Mouse (Mus musculus): ENCODE measurements around the gene Pld5.
"Not testable (repeated sequence)": the region's sequence is repeated elsewhere in the genome, so short reads cannot be mapped to it uniquely, and the experiment has no call there.

Gene Pld5

DNA sequence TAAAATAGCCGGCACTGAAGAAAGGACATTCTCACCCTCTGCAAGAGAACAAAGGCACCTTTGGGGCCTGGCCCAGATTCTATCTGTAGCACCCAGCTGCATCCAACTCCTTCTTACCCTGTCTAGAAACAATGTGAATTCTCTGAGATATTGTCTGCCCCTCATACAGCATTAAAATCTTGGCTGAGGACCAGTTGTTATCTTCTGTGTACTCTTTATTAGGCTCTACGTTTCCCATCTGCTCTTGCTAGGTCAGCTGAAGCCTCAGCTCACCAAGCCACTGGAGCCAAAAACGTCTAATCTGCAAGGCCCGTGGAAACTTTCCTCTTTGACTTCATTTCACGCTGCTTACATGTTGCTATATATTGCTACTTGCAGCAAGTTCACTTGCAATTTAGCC is 228.1 kb downstream of the Pld5 start:
- no peak for DNase-seq (ENCODE audit: low read depth in 2 of 2, low spot score in 2 of 2)

DNA sequence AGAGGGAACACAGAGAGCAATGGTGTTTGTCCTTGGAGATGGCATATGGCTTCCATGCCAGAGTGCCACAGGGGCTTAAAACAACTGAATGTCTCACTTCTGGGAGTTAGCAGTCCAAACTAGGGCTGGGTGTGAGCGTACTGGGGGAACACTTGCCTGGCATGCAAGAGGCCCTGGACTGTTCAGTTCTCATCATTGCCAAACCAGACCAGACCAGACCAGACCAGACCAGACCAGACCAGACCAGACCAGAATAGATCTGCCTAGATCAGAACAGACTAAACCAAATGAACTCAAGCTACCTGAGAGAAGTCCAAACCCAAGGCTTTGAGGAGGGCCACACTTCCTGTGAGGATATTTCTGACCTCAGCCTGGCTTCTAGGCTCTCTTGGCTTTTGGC is 228.7 kb downstream of the Pld5 start:
- DNase-seq (ENCODE audit: low read depth in 2 of 2, low spot score in 2 of 2), result no peak

DNA sequence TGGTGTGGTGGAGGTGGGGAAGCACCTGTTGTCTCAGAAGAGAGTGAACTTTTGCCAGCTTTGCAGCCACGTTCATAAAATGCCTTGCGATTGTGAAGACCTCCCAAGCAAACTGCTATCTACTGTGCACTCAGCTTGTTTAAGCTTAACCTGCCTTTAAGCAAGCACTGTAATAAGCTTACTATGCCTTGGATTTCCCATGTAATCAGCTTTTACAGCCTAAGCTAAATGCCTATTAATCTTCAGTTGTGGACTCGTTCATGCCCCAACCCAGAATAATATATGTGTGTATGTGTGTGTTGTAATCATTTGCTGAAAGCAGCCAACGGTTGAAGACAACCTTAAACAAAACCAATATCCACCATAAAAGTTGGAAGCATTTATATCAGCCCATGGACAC is 232.1 kb downstream of the Pld5 start:
- DNase-seq (ENCODE audit: low read depth in 2 of 2, low spot score in 2 of 2), result no peak

DNA sequence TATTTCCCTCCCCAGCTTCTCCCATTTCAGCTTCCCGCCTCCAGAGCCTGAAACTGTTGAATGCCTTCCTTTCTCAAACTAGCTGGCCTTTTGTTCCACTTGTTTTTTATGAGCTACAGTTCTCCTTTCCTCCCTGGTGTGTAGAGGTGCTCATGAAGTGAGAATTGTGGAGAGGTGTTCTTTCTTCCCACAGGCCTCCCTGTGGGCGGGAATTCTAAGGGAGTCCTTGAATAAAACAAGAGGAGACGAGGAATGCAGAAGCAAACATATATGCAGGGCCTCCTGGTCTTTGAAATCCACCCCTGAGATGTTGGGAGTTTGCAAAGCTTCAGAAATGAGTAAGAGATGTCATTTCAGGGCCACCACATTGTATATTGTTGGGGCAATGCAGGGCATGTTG is 235.2 kb downstream of the Pld5 start:
- no peak for DNase-seq (ENCODE audit: low read depth in 2 of 2, low spot score in 2 of 2)

DNA sequence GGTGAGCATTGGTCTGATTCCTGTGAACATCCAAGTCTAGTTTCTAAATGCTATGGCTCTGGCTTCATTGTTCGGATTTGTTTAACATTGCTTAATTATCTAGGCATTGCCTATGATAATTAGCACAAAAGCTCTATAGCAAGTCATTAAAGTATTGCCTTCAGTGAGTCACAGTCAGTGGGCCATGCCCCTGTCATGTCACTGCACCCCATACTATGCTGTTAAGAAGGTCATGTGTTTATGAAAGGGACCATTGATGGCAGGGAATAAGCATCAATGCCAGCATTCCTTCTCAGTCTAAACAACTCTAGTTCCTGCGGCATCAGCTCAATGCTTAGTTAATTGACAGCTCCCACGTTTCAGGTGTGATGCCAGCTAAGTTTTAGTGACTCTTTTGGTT is 239.1 kb downstream of the Pld5 start:
- no peak for DNase-seq (ENCODE audit: low read depth in 2 of 2, low spot score in 2 of 2)

DNA sequence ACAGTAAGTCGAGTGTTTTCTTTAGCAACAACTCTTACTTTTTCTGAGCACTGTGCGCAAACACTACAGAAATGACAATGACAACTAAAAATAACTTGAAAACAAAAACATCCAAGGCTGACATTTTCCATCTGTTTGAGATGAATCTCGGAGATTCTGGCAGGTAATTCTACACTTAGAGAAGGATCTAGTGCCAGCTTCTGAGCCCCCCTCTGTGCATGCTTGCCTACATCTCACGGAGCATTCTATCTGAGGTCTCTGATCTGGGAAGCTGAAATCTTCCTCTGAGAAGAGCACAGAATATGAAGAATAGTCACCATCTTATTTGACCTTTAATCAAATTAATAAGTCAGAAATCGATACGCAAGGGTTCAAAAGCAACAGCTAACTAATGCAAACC is 240.4 kb downstream of the Pld5 start:
- DNase-seq (ENCODE audit: low read depth in 2 of 2, low spot score in 2 of 2), result no peak

DNA sequence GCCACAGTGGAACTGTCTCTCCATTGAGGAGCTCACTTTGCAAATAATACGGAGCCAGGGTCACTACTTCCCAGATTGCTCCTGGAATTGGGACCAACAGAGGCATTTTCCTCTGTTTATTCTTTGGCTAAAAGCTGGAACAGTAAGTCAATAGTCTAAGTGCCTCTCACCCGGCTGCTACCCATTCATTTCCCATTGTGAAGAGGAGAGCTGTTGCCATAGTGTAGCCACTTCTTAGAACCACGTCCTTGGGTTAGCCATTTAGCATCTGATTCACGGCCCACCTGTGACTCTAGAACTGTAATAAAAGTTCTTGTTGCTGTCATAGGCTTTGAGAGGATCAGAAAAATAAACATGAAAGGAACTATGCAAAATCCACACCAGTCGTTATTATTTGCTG is 241.4 kb downstream of the Pld5 start:
- no peak for DNase-seq (ENCODE audit: low read depth in 2 of 2, low spot score in 2 of 2)

DNA sequence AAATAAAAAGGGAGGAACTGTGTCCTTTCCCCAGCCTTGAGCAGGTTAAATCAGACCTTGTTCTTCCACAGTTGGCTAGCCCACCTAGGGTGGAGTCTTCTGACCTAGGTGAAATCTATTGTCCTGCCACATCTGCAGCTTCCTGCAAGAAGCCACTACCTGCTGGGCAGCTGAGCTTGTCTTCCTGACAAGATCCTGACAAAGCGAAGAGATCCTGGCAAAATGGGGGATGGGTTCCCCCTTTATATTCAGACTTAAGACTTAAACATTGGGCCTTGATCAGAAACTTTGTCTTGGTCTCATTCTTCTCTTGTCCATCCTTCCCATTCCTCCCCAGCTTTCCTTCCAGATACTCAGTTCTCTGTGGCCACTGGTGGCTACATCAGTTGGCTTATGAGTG is 246.0 kb downstream of the Pld5 start:
- no peak for DNase-seq (ENCODE audit: low read depth in 2 of 2, low spot score in 2 of 2)

DNA sequence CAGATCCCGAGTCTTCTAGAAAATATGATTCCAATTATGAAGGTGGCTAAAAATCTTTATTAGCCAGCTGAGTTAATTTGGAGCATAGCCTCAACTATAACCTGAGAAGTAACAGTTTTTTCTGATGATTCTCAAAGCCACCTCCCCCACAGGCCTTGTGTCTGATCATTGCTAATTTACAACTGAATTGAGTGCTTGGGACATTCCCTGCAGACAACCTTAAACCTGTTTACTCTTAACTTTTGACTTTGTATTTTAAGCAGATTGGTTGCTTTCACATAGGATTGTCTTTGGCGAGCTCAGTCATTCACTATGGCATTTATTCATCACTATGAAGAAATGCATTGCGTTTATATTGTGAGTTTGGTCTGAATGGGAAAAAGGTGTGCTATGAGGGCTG is 246.7 kb downstream of the Pld5 start:
- no peak for DNase-seq (ENCODE audit: low read depth in 2 of 2, low spot score in 2 of 2)

DNA sequence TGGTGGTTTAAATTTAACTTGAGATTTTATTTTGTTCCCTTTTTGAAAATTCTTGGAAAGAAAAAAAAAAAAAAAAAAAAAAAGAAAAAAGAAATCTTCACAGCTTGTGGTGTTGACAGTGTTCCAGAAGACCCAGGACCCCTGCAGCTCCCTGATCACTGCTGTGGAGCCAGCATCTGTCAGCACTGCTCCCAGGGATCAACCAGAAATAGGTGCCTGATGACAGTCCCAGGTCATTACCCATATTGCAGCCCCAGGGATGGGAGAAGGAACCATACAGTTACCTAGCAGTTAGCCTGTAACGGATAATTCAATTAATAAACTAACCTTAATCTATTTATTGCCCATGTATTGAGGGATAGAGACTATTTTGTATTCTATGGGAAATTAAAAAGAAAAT is 250.6 kb downstream of the Pld5 start:
- DNase-seq (ENCODE audit: low read depth in 2 of 2, low spot score in 2 of 2), result no peak

DNA sequence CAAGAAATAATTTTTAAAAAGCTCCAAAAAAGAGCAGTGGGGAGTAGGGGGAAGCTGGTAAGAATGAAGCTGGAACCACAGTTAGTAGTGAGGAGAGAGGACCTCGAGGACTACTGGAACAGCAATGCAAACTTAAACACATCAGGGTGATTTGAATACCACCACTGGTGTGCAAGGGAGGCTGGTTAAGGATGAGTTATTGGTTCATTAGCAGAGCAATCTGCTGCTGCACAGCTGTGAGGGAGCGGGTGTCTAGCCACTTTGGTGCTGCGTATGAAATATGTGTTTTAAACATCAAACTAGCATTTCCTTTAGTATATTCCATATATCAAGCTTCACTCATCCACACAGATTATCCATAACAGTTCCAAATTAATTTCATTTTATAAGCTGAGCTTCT is 256.6 kb downstream of the Pld5 start:
- no peak for DNase-seq (ENCODE audit: low read depth in 2 of 2, low spot score in 2 of 2)

DNA sequence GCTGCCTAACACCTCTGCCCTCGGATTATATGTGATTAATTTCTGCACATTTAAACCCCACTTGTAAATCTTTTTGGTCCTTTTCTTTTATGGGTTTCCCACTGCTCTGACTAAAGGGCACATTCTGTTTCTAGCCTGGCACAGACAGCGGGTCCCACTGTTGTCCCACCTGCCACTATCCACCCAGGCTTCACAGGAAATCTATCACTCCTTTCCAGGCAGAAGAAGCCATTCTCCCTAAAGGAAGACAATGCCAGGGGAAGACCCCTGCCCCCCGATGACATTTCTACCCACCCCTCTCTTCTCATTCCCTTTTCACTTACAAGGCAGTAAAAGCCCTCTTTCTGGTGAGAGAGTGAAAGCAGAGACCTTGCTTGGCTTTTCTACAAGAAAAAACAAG is 259.0 kb downstream of the Pld5 start:
- DNase-seq (ENCODE audit: low read depth in 2 of 2, low spot score in 2 of 2), result no peak

DNA sequence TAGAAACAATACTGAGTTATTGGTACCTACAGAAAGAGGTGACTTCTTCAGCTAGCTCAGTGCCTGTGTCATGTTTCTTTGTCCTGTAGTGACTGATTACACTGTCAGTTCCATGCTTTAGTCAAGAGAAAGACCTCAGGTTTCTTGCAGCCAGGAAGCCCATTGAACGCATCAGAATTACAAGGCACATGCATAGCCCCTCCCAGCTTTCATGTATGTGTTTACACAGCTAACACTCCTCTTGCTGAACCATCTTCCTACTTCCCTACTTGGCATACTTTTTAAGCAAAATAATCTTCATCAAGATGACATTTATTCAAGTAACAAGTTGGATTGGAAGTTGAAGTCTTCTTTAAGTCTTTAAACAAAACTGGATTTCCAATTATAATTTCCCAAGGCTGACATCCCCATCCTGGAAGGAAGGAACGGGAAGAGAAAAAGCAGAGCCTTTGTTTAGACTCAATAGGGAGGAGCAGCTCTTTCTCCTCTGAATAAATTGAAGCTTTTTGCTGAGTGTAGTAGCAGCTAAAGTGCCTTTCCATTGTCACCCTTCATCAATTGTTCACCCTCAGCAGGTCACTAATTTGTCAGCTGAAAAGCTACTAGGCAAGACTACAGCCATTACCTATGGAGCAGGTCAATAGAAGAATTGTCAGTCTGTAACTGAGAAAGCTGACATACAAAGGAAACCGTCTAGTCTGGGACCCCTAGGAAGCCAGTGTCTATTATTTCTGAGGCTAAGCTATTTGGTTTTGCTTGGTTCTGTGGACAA is 261.4 kb downstream of the Pld5 start:
- DNase-seq (ENCODE audit: low read depth in 2 of 2, low spot score in 2 of 2), result no peak

DNA sequence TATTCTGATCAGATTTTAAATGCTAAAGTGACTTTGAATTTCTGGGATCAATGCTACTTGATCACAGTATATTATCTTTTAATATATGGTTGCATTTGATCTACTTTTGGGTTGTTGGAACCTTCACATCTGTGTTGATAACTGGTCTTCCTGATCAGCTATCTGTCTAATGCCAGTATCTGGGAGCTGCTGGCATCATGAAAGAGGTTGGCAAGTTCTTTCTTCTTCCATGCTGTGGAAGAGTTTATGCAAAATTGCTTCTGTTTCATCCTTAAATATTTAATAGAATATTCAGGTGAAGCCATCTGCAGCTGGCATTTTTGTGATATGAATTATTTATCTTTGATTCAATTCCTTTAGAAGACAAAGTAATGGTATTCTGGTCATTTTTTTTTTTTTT is 263.6 kb downstream of the Pld5 start:
- DNase-seq (ENCODE audit: low read depth in 2 of 2, low spot score in 2 of 2), result no peak

DNA sequence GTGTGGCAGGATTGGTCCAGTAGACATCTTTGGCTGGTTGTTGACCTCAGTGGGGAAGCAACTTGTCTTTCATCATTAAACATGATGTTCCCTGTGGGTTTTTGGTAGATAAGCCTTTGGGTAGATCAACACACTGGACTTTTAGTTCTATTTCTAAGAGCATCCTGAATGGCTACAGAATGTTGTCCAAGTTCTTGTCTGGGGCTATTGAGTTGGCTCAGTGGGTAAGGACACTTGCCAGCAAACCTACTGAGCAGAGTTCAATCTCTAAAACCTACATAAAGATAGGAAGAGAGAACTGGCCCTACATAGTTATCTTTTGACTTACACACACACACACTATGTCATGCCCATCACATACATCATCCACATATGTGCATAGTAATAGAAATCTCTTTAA is 264.0 kb downstream of the Pld5 start:
- no peak for DNase-seq (ENCODE audit: low read depth in 2 of 2, low spot score in 2 of 2)

DNA sequence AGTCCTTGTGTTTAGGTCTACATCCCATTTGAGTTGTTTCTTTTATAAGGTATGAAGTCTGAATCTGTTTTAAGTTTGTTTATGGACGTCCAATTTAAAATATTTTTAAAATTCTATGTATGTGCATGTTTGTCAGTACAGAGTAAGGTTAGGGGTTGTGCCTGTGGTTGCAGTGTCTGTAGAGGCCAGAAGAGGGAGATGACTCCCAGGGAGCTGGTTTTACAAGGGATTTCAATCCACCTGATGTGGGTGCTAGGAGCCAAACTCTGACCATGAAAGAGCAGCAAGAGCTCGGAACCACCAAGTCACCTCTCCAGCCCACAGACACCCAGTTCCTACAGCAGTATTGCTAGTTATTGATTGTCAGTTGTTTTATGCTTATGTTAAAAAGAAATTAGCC is 266.7 kb downstream of the Pld5 start:
- DNase-seq (ENCODE audit: low read depth in 2 of 2, low spot score in 2 of 2), result no peak

DNA sequence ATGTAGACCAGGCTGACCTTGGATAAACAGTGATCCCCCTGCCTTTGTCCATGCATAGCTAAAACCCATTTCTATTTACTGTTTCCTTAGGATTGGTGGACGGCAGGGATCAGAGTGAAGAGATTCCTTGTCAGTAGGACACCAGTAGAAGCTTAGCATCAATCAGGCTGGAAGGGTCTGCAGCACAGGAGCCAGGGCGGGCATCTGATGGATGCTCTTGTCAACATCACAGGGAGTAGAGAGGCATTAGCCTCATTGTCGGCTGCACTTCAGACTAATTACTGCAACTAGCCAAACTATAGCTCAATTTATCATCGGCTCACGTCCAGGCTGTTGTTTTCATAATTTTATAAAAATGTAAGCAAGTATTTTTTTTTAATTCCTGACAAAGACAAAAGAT is 274.5 kb downstream of the Pld5 start:
- no peak for DNase-seq (ENCODE audit: low read depth in 2 of 2, low spot score in 2 of 2)

DNA sequence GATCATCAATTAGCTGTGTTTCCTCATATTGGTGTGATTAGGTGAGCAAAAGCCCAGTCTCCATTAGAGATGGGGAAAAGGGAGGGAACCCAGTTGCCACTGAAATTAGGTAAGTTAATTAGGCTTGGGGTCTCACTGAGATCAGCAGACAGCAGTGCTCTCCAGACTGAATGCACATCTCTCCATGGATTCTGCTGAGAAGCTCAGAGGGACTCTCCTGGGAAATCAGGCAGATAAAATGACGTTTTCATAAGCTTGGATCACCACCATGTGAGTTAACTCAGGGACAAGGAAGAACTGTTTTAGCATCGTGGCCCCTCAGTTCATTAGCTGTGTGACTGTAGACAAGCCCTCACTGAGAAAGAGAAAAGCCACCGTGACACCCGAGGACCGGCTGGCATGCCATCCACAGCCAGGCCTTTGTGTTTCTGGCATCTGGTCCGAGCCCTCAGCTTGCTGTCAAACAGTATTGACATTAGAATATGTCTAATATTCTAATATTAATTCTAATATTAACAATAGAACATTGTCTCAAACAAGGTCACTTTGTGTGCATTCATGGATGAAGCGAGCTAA is 277.9 kb downstream of the Pld5 start:
- DNase-seq (ENCODE audit: low read depth in 2 of 2, low spot score in 2 of 2), result no peak

DNA sequence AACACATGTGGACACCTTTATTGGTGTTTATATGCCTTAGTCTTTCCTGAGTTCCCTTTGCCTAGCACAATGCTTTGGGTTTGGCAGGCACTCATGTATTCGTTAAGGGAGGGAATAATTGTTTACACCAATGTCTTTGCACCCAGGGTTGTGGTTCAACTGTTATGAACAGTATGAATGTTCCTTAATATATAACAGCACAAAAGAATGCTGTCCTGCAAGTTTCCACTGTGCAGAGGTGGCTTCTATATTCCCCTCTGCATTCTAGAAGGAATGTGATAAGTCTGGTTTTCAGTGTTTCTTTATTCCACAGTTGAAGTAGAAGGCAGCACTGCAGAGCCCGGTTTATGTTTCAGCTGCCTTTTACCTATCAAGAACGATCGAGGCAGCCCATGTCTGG is 286.2 kb downstream of the Pld5 start:
- DNase-seq (ENCODE audit: low read depth in 2 of 2, low spot score in 2 of 2), result no peak

DNA sequence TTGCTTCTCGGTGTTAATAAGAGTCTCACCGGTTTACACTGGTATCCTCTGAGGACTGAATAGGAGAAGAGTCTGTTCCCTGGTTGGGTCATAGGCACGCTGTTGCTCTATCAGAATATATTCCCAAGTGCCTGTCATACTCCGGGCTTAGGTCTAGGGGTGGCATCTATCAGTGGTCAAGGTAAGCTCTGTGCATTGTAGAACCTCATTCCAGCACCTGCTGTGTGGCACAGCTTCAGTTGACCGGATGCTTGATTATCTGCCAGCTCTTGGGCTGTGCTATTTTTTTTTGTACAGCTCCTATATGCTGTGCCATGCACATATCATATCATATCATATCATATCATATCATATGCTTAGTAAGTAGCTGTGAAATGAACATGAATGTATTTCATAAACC is 286.7 kb downstream of the Pld5 start:
- no peak for DNase-seq (ENCODE audit: low read depth in 2 of 2, low spot score in 2 of 2)

DNA sequence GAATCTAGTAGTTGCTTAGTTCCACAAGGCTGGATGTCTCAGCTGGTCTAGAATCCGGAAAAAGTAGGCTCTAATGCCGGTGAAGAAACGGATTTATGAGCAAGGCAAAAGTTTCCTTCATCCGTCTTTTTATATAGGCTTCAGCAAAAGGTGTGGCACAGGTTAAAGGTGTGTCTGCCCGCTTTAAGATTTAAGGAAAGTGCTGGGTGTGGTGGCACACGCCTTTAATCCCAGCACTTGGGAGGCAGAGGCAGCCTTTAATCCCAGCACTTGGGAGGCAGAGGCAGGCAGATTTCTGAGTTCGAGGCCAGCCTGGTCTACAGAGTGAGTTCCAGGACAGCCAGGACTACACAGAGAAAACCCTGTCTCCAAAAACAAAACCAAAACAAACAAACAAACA is 296.1 kb downstream of the Pld5 start, which contains the start of gene Rbm8a2:
TSS of gene Rbm8a2 (minus strand) at position 101 of the 400 bp plus-strand sequence.
- not testable (repeated sequence) for DNase-seq (ENCODE audit: low read depth in 2 of 2, low spot score in 2 of 2)

DNA sequence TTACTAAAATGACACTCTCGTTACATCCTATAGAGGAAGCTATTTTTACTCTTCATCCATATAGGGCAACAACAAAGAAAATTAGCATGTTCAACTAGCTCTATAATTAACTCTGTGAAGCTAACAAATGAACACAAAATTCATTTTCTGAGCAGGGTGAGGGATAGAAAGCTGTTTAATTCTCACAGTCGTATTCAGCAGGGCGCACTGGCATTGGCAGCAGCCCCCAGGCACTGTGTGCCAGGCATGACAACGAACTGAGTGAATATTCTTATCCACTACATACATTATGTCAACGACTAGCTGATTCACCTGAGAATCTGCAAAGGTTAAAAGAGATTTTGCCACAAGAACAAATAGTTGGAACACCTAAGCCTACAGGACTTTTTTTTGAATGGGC is 304.4 kb downstream of the Pld5 start:
- DNase-seq (ENCODE audit: low read depth in 2 of 2, low spot score in 2 of 2), result no peak

All from CD8-positive naive resting alpha-beta T cell, adult 2 months (primary cell).